Mouse (Mus musculus): ENCODE measurements at regions not wholly inside any gene's neighbourhood (a gene's known extent, or its start where the extent isn't known, plus 50 kb on each side); places are given as distances from the start of the nearest gene placed in this dataset.

GRCm38 (mm10) chrX:68313486-68313885 is 364.9 kb upstream of the Fmr1 start:
- Histone ChIP-seq H3K36me3 (ENCODE audit: control insufficient read depth, insufficient read depth, low read length) (no peaks in the 10 kb centered on the region), H3K4me1 (replicated peaks; ENCODE audit: control insufficient read depth, insufficient read depth, low read length) (no peaks in the 10 kb centered on the region), H3K27ac (ENCODE audit: low read depth) (no peak overlapping the region), H3K9ac (ENCODE audit: low read length) (no peak overlapping the region), H3K27me3 (replicated peaks; ENCODE audit: control insufficient read depth, insufficient read depth, low read length) (no peaks in the 10 kb centered on the region), H3K4me3 (ENCODE audit: low read depth, low read length) (no peak overlapping the region), H3K9me3 (ENCODE audit: control insufficient read depth, low read length) (no peaks in the 10 kb centered on the region), H3K4me2 (ENCODE audit: low read length) (no peak overlapping the region)
- 22% methylated on average over 7 of the region's 7 CpGs for WGBS
- no peak for ATAC-seq (replicated peaks; ENCODE audit: low FRiP score, low TSS enrichment, low read depth)
- peak; percentile 55 for DNase-seq (ENCODE audit: low spot score)

Data from intestine, embryonic 14.5 days (tissue).